Mouse (Mus musculus): ENCODE data around the gene Sec1. TPM values are rescaled to one million over a fixed set of nuclear protein-coding genes. Genes with fewer than 3 reads are reported as not detected.

Gene Sec1
- polyA plus RNA-seq, 1 experiment from 2014 or later = 0.40 TPM

GRCm38 (mm10) chr7:45641391-45642040 lies 52.7 kb downstream of the Sec1 start:
- DNase-seq (ENCODE audit: low spot score) (no peak), ATAC-seq (ENCODE audit: low FRiP score) (no peak)
- 0 out of 2 replicates have a peak, but pooled peaks cover 3% of the 10 kb centered on the region for H3K36me3 ChIP-seq (replicated peaks; ENCODE audit: control insufficient read depth, insufficient read depth)
- peaks cover 28% of the 10 kb centered on the region for H3K4me1 ChIP-seq (replicated peaks; ENCODE audit: control insufficient read depth, insufficient read depth, low read length)
- no peak overlapping the region for H3K27ac ChIP-seq
- no peak overlapping the region for H3K4me3 ChIP-seq (replicated peaks; ENCODE audit: low read length)
- 0 out of 2 replicates have a peak overlapping the region, but pooled peaks have one; percentile 67 for H3K4me2 ChIP-seq (replicated peaks)
- 64% methylated on average over 17 of the region's 17 CpGs for WGBS
- no peaks in the 10 kb centered on the region for H3K9me3 ChIP-seq (ENCODE audit: control insufficient read depth, low read length)
- H3K9ac ChIP-seq = no peak overlapping the region
- no peaks in the 10 kb centered on the region for H3K27me3 ChIP-seq (ENCODE audit: control insufficient read depth, insufficient read depth, low read length)

GRCm38 (mm10) chr7:45640191-45640957 lies 53.8 kb downstream of the Sec1 start:
- Histone ChIP-seq H3K4me2 (replicated peaks) (no peak overlapping the region), H3K4me3 (replicated peaks; ENCODE audit: low read length) (no peak overlapping the region), H3K9ac (no peak overlapping the region), H3K9me3 (ENCODE audit: control insufficient read depth, low read length) (no peaks in the 10 kb centered on the region), H3K36me3 (replicated peaks; ENCODE audit: control insufficient read depth, insufficient read depth) (0 out of 2 replicates have a peak, but pooled peaks cover 5% of the 10 kb centered on the region), H3K27ac (no peak overlapping the region), H3K27me3 (ENCODE audit: control insufficient read depth, insufficient read depth, low read length) (no peaks in the 10 kb centered on the region), H3K4me1 (replicated peaks; ENCODE audit: control insufficient read depth, insufficient read depth, low read length) (peaks cover 28% of the 10 kb centered on the region)
- ATAC-seq (ENCODE audit: low FRiP score) = no peak
- no peak for DNase-seq (ENCODE audit: low spot score)
- 75% methylated on average over 19 of the region's 19 CpGs for WGBS

GRCm38 (mm10) chr7:45639561-45640027 lies 54.6 kb downstream of the Sec1 start, which contains the start of gene Mamstr:
Gene Mamstr (plus strand): TSS chr7:45639977.
- 24% methylated on average over 19 of the region's 19 CpGs for WGBS
- H3K9me3 ChIP-seq (ENCODE audit: control insufficient read depth, low read length) = no peaks in the 10 kb centered on the region
- H3K27ac ChIP-seq = no peak within 1 kb of the TSS
- no peak within 1 kb of the TSS for H3K4me3 ChIP-seq (replicated peaks; ENCODE audit: low read length)
- DNase-seq (ENCODE audit: low spot score) (no peak), ATAC-seq (ENCODE audit: low FRiP score) (no peak)
- H3K4me1 ChIP-seq (replicated peaks; ENCODE audit: control insufficient read depth, insufficient read depth, low read length) = peaks cover 26% of the 10 kb centered on the region
- H3K9ac ChIP-seq = no peak within 1 kb of the TSS
- H3K4me2 ChIP-seq (replicated peaks) = no peak within 1 kb of the TSS
- H3K27me3 ChIP-seq (ENCODE audit: control insufficient read depth, insufficient read depth, low read length) = no peaks in the 10 kb centered on the region
- 0 out of 2 replicates have a peak, but pooled peaks cover 5% of the 10 kb centered on the region for H3K36me3 ChIP-seq (replicated peaks; ENCODE audit: control insufficient read depth, insufficient read depth)

GRCm38 (mm10) chr7:45638623-45639401 lies 55.4 kb downstream of the Sec1 start:
- peak overlapping the region; percentile 31 for H3K4me3 ChIP-seq (replicated peaks; ENCODE audit: low read length)
- DNase-seq (ENCODE audit: low spot score) = peak; percentile 98
- H3K9ac ChIP-seq = peak overlapping the region; percentile 46; the same call in 1 of the 2 replicates
- H3K27me3 ChIP-seq (ENCODE audit: control insufficient read depth, insufficient read depth, low read length) = no peaks in the 10 kb centered on the region
- H3K9me3 ChIP-seq (ENCODE audit: control insufficient read depth, low read length) = no peaks in the 10 kb centered on the region
- H3K4me1 ChIP-seq (replicated peaks; ENCODE audit: control insufficient read depth, insufficient read depth, low read length) = peaks cover 19% of the 10 kb centered on the region
- peak; percentile 89 for ATAC-seq (ENCODE audit: low FRiP score)
- WGBS = 21% methylated on average over 29 of the region's 29 CpGs
- H3K4me2 ChIP-seq (replicated peaks) = peak overlapping the region; percentile 58
- H3K27ac ChIP-seq = 0 out of 2 replicates have a peak overlapping the region, but pooled peaks have one; percentile 17
- 0 out of 2 replicates have a peak, but pooled peaks cover 5% of the 10 kb centered on the region for H3K36me3 ChIP-seq (replicated peaks; ENCODE audit: control insufficient read depth, insufficient read depth)

- peak overlapping the region; percentile 58; the same call in 1 of the 2 replicates for H3K4me2 ChIP-seq (replicated peaks)
- 0 out of 2 replicates have a peak, but pooled peaks cover 5% of the 10 kb centered on the region for H3K36me3 ChIP-seq (replicated peaks; ENCODE audit: control insufficient read depth, insufficient read depth)
- peaks cover 15% of the 10 kb centered on the region for H3K4me1 ChIP-seq (replicated peaks; ENCODE audit: control insufficient read depth, insufficient read depth, low read length)
- DNase-seq (ENCODE audit: low spot score) (no peak), ATAC-seq (ENCODE audit: low FRiP score) (no peak)
- H3K4me3 ChIP-seq (replicated peaks; ENCODE audit: low read length) = no peak overlapping the region
- H3K27me3 ChIP-seq (ENCODE audit: control insufficient read depth, insufficient read depth, low read length) = peaks cover 3% of the 10 kb centered on the region; the same call in 1 of the 2 replicates
- no peaks in the 10 kb centered on the region for H3K9me3 ChIP-seq (ENCODE audit: control insufficient read depth, low read length)
- H3K9ac ChIP-seq = no peak overlapping the region
- H3K27ac ChIP-seq = no peak overlapping the region
- 94% methylated on average over 6 of the region's 6 CpGs for WGBS
These were observed 56.5 kb downstream of the Sec1 start for GRCm38 (mm10) chr7:45637710-45638109.

GRCm38 (mm10) chr7:45635711-45636688 lies 58.2 kb downstream of the Sec1 start:
- 85% methylated on average over 15 of the region's 15 CpGs for WGBS
- peaks cover 9% of the 10 kb centered on the region; the same call in 1 of the 2 replicates for H3K27me3 ChIP-seq (ENCODE audit: control insufficient read depth, insufficient read depth, low read length)
- ATAC-seq (ENCODE audit: low FRiP score) = no peak

GRCm38 (mm10) chr7:45634946-45635681 lies 59.1 kb downstream of the Sec1 start:
- no peak overlapping the region for H3K4me3 ChIP-seq (replicated peaks; ENCODE audit: low read length)
- DNase-seq (ENCODE audit: low spot score) = no peak
- no peak for ATAC-seq (ENCODE audit: low FRiP score)
- WGBS = 91% methylated on average over 11 of the region's 11 CpGs
- H3K27me3 ChIP-seq (ENCODE audit: control insufficient read depth, insufficient read depth, low read length) = peaks cover 9% of the 10 kb centered on the region; the same call in 1 of the 2 replicates
- H3K4me2 ChIP-seq (replicated peaks) = no peak overlapping the region
- 0 out of 2 replicates have a peak, but pooled peaks cover 5% of the 10 kb centered on the region for H3K36me3 ChIP-seq (replicated peaks; ENCODE audit: control insufficient read depth, insufficient read depth)
- peaks cover 7% of the 10 kb centered on the region for H3K4me1 ChIP-seq (replicated peaks; ENCODE audit: control insufficient read depth, insufficient read depth, low read length)
- no peaks in the 10 kb centered on the region for H3K9me3 ChIP-seq (ENCODE audit: control insufficient read depth, low read length)
- no peak overlapping the region for H3K27ac ChIP-seq
- no peak overlapping the region for H3K9ac ChIP-seq

More at GRCm38 (mm10) chr7:45635711-45636688, 58.2 kb downstream of the Sec1 start:
- Histone ChIP-seq H3K27ac (no peak overlapping the region), H3K9me3 (ENCODE audit: control insufficient read depth, low read length) (no peaks in the 10 kb centered on the region), H3K9ac (no peak overlapping the region), H3K4me2 (replicated peaks) (no peak overlapping the region), H3K36me3 (replicated peaks; ENCODE audit: control insufficient read depth, insufficient read depth) (0 out of 2 replicates have a peak, but pooled peaks cover 5% of the 10 kb centered on the region), H3K4me3 (replicated peaks; ENCODE audit: low read length) (no peak overlapping the region), H3K4me1 (replicated peaks; ENCODE audit: control insufficient read depth, insufficient read depth, low read length) (peaks cover 7% of the 10 kb centered on the region)
- no peak for DNase-seq (ENCODE audit: low spot score)
